Mouse (Mus musculus) spleen, adult 2 months (tissue): ENCODE measurements around the gene Iqgap2.

ENCODE experiments used
- CTCF ChIP-seq: fragments of 200-500 bp; IDR thresholded peaks from 2 replicates; pipeline ENCODE4 v1.5.1; 2011; ENCODE audit warnings: mild to moderate bottlenecking, inconsistent platforms; ENCODE audit not compliant: insufficient read depth, insufficient read length, insufficient replicate concordance; ENCODE audit errors: extremely low read depth
- POLR2A ChIP-seq: fragments of 200-500 bp; IDR thresholded peaks from 2 replicates; pipeline ENCODE4 v1.6.1; 2011; ENCODE audit warnings: low read depth, low read length, inconsistent platforms

DNA sequence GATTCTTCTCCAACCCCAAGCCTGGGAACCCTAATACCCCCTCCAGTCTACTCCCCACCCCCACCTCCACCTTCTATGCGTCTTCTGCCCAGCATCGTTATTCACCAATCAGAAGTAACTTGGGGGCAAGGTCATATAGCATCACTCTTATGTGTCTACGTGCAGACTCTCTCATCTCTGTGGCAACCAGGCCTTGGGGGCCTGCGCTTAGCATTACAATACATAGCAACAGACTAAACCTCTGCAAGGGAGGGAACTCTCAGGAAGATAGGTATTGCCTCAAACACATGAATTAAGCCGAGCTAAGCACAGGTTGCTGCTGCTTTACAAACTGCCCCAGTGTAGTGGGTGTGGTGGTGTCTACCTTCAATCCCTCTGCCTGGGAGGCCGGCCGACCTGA, 295.0 kb downstream of the Iqgap2 start:
- TF ChIP-seq CTCF (no peak), POLR2A (no peak)
